Mouse (Mus musculus): ENCODE data around the gene Ank3.

Gene Ank3

GRCm38 (mm10) chr10:69686336-69686735 is 287.8 kb downstream of the Ank3 start:
- no peak for DNase-seq

GRCm38 (mm10) chr10:69689096-69689495 is 290.5 kb downstream of the Ank3 start:
- DNase-seq, result no peak

- no peak for DNase-seq
Measured at GRCm38 (mm10) chr10:69690131-69690960, 291.8 kb downstream of the Ank3 start.

- no peak for DNase-seq
Measured at GRCm38 (mm10) chr10:69690961-69691451, 292.4 kb downstream of the Ank3 start.

- no peak for DNase-seq
Measured at GRCm38 (mm10) chr10:69696019-69696418, 297.4 kb downstream of the Ank3 start.

- no peak for DNase-seq
Measured at GRCm38 (mm10) chr10:69698699-69699098, 300.1 kb downstream of the Ank3 start.

GRCm38 (mm10) chr10:69701226-69701625 is 302.7 kb downstream of the Ank3 start:
- DNase-seq, result no peak

GRCm38 (mm10) chr10:69705806-69706768 is 307.5 kb downstream of the Ank3 start:
- DNase-seq, result no peak

GRCm38 (mm10) chr10:69706851-69707788 is 308.5 kb downstream of the Ank3 start:
- no peak for DNase-seq

- DNase-seq, result no peak
Measured at GRCm38 (mm10) chr10:69707844-69708550, 309.4 kb downstream of the Ank3 start.

GRCm38 (mm10) chr10:69709631-69710030 is 311.1 kb downstream of the Ank3 start:
- DNase-seq, result no peak

GRCm38 (mm10) chr10:69710802-69711201 is 312.2 kb downstream of the Ank3 start:
- no peak for DNase-seq

- DNase-seq, result no peak
Measured at GRCm38 (mm10) chr10:69716907-69717306, 318.3 kb downstream of the Ank3 start.

- DNase-seq, result no peak
Measured at GRCm38 (mm10) chr10:69719421-69719820, 320.8 kb downstream of the Ank3 start.

- no peak for DNase-seq
Measured at GRCm38 (mm10) chr10:69719901-69720415, 321.4 kb downstream of the Ank3 start.

GRCm38 (mm10) chr10:69720452-69720851 is 321.9 kb downstream of the Ank3 start:
- DNase-seq, result no peak

GRCm38 (mm10) chr10:69720899-69721490 is 322.4 kb downstream of the Ank3 start:
- no peak for DNase-seq

- DNase-seq, result no peak
Measured at GRCm38 (mm10) chr10:69724159-69724558, 325.6 kb downstream of the Ank3 start.

GRCm38 (mm10) chr10:69725078-69725477 is 326.5 kb downstream of the Ank3 start:
- no peak for DNase-seq

- no peak for DNase-seq
Measured at GRCm38 (mm10) chr10:69726265-69726664, 327.7 kb downstream of the Ank3 start.

GRCm38 (mm10) chr10:69726806-69727205 is 328.2 kb downstream of the Ank3 start:
- DNase-seq, result no peak

All from lung, postnatal 36 days (tissue).